Mouse (Mus musculus): ENCODE results near the gene Armc7.

GRCm38 (mm10) chr11:115522238-115522637 is 46.8 kb downstream of the Armc7 start:
- TF ChIP-seq CTCF (IDR thresholded peaks at IDR 0.05; ENCODE audit: low read depth) (no peak), EP300 (IDR thresholded peaks at IDR 0.05; ENCODE audit: low read depth) (no peak)

Measured in heart, postnatal 0 days (tissue).